Mouse (Mus musculus) adrenal gland, postnatal 25 days (tissue): ENCODE data around the gene Ctse. TPM values are rescaled to one million over a fixed set of nuclear protein-coding genes. Genes with fewer than 3 reads are reported as not detected.

ENCODE experiments used
- DNase-seq: peaks from one replicate; pipeline ENCODE4 v3.0.0; 2021; ENCODE audit warnings: mixed read lengths
- total RNA-seq: library from RNA; stranded (reverse); gene quantifications from 2 replicates; pipeline ENCODE4 v1.2.3, GENCODE M21; 2021

Ctse gene
- total RNA-seq, 1 experiment from 2014 or later = 0.52 TPM

- DNase-seq = no peak
These were observed 14.8 kb downstream of the Ctse start for GRCm38 (mm10) chr1:131652670-131653443.

GRCm38 (mm10) chr1:131655601-131656000 is 17.5 kb downstream of the Ctse start:
- DNase-seq = no peak

- peak; percentile 90 for DNase-seq
These were observed 19.8 kb downstream of the Ctse start for GRCm38 (mm10) chr1:131657945-131658354.

- no peak for DNase-seq
These were observed 21.5 kb downstream of the Ctse start for GRCm38 (mm10) chr1:131659512-131660085.

GRCm38 (mm10) chr1:131660266-131660665 is 22.2 kb downstream of the Ctse start:
- no peak for DNase-seq

GRCm38 (mm10) chr1:131660716-131661472 is 22.8 kb downstream of the Ctse start:
- no peak for DNase-seq

- no peak for DNase-seq
These were observed 23.6 kb downstream of the Ctse start for GRCm38 (mm10) chr1:131661749-131662148.

GRCm38 (mm10) chr1:131663286-131663995 is 25.3 kb downstream of the Ctse start:
- no peak for DNase-seq

- no peak for DNase-seq
These were observed 26.0 kb downstream of the Ctse start for GRCm38 (mm10) chr1:131664136-131664535.

- DNase-seq = no peak
These were observed 27.8 kb downstream of the Ctse start for GRCm38 (mm10) chr1:131665886-131666285.

GRCm38 (mm10) chr1:131671113-131671512 is 33.0 kb downstream of the Ctse start:
- no peak for DNase-seq

- DNase-seq = no peak
These were observed 34.3 kb downstream of the Ctse start for GRCm38 (mm10) chr1:131672361-131672760.

GRCm38 (mm10) chr1:131679644-131680043 is 41.5 kb downstream of the Ctse start:
- no peak for DNase-seq

- DNase-seq = no peak
These were observed 49.6 kb downstream of the Ctse start for GRCm38 (mm10) chr1:131687739-131688138.

- peak; percentile 59 for DNase-seq
These were observed 50.4 kb downstream of the Ctse start, which contains the start of gene Rab7b for GRCm38 (mm10) chr1:131688475-131688874. Gene Rab7b, plus strand, starts transcription at chr1:131688695.

GRCm38 (mm10) chr1:131689016-131689415 is 50.9 kb downstream of the Ctse start:
- DNase-seq = no peak

- no peak for DNase-seq
These were observed 51.8 kb downstream of the Ctse start for GRCm38 (mm10) chr1:131689899-131690298.

- peak; percentile 48 for DNase-seq
These were observed 52.3 kb downstream of the Ctse start for GRCm38 (mm10) chr1:131690435-131690834.

GRCm38 (mm10) chr1:131691356-131691755 is 53.2 kb downstream of the Ctse start:
- peak; percentile 41 for DNase-seq

GRCm38 (mm10) chr1:131695308-131695707 is 57.2 kb downstream of the Ctse start:
- no peak for DNase-seq

GRCm38 (mm10) chr1:131696325-131696724 is 58.2 kb downstream of the Ctse start:
- DNase-seq = no peak

GRCm38 (mm10) chr1:131698770-131699169 is 60.7 kb downstream of the Ctse start:
- DNase-seq = no peak
